Mouse (Mus musculus): ENCODE data around the gene Gdf1. TPM values are rescaled to one million over a fixed set of nuclear protein-coding genes. Genes with fewer than 3 reads are reported as not detected.
A peak's percentile ranks its signal among the peaks of the same experiment; 100 is the strongest.

The Gdf1 gene
- total and polyA plus RNA-seq, 2 experiments from 2014 or later: 5.3 to 6.0 TPM

DNA sequence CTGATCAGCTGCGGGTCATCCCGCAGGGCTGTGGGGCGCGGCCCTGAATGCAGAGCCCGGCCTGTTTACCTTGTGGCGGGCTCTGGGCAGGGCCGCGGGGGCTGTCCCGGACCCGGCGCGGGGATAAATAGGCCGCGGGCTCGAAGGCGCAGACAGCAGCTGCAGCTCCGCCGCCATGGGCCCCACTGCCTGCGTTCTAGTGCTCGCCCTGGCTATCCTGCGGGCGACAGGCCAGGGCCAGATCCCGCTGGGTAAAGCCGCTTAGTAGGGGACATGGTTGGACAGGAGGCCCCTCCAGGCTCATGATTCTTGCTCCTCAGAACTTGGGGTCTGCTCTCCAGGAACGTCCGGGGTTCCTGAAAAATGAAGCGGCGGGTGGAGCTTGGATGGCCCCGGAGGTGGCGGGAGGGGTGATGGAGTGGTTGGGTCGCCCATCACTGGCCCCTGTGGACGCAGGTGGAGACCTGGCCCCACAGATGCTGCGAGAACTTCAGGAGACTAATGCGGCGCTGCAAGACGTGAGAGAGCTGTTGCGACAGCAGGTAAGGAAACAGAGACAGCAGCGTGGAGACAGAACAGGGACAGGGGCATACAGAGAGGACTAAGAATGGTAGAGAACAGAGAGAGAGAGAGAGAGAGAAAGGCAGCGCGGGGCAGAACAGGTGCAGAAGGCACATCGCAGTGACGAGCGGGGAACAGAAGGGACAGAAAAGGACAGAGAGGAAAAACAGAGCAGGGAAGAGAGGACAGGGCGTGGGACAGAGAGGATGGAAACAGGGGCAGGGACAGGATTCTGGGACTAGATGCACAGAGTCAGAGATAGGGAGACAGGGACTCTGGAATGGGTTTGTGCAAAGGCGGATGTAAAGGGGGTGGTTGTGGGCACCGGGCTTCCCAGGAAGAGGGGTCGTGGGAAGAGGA is 44.0 kb downstream of the Gdf1 start, which contains the start of gene Comp:
TSS of gene Comp (plus strand) at position 162 of the 921 bp plus-strand sequence.
- Histone ChIP-seq H3K4me1 (ENCODE audit: insufficient read depth, low read length) (no peaks in the 10 kb centered on the region), H3K9ac (replicated peaks; ENCODE audit: low read length) (no peak within 1 kb of the TSS), H3K4me3 (ENCODE audit: low read length) (peak within 1 kb of the TSS; percentile 17), H3K36me3 (ENCODE audit: insufficient read depth, low read length) (no peaks in the 10 kb centered on the region), H3K27ac (no peak within 1 kb of the TSS), H3K27me3 (ENCODE audit: insufficient read depth, low read length) (peaks cover 58% of the 10 kb centered on the region), H3K9me3 (ENCODE audit: low read length) (no peaks in the 10 kb centered on the region), H3K4me2 (ENCODE audit: low read depth, low read length) (peak within 1 kb of the TSS; percentile 33)
- DNase-seq (ENCODE audit: low spot score): no peak
- no peak for TF ChIP-seq CTCF (IDR thresholded peaks at IDR 0.05; ENCODE audit: low read depth)
- WGBS: 3% methylated on average over 47 of the region's 47 CpGs
- no peak for ATAC-seq

DNA sequence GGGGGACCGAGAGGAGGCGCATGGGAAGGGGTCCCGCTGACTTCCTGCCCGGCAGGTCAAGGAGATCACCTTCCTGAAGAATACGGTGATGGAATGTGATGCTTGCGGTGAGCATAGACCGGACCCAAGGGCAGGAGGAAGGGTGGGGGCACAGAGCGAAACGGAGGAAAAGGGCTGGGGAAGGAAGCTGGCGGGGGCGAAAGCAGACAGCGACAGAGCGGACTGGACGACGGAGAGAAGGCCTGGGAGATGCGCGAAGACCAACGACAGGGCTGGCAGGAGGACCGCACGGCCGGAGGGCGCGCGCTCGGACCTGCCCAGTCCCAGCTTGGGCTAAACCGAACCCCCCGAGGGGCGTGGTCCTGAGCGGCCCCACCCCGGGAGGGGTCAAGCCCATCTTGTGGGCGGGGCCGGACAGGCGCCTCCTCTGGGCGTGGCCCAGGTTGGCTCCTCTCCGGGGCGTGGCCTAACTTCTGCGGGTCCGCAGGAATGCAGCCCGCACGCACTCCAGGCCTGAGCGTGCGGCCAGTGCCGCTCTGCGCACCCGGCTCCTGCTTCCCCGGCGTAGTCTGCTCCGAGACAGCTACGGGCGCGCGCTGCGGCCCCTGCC is 44.8 kb downstream of the Gdf1 start:
- 2% methylated on average over 41 of the region's 53 CpGs for whole genome bisulfite sequencing
- Histone ChIP-seq H3K36me3 (ENCODE audit: insufficient read depth, low read length) (no peaks in the 10 kb centered on the region), H3K4me2 (ENCODE audit: low read depth, low read length) (peak overlapping the region; percentile 33), H3K9ac (replicated peaks; ENCODE audit: low read length) (no peak overlapping the region), H3K4me3 (ENCODE audit: low read length) (peak overlapping the region; percentile 17), H3K4me1 (ENCODE audit: insufficient read depth, low read length) (no peaks in the 10 kb centered on the region), H3K9me3 (ENCODE audit: low read length) (no peaks in the 10 kb centered on the region), H3K27ac (no peak overlapping the region), H3K27me3 (ENCODE audit: insufficient read depth, low read length) (peaks cover 63% of the 10 kb centered on the region)
- peak; percentile 58 for ATAC-seq
- DNase-seq (ENCODE audit: low spot score): peak; percentile 50
- no peak for TF ChIP-seq CTCF (IDR thresholded peaks at IDR 0.05; ENCODE audit: low read depth)

DNA sequence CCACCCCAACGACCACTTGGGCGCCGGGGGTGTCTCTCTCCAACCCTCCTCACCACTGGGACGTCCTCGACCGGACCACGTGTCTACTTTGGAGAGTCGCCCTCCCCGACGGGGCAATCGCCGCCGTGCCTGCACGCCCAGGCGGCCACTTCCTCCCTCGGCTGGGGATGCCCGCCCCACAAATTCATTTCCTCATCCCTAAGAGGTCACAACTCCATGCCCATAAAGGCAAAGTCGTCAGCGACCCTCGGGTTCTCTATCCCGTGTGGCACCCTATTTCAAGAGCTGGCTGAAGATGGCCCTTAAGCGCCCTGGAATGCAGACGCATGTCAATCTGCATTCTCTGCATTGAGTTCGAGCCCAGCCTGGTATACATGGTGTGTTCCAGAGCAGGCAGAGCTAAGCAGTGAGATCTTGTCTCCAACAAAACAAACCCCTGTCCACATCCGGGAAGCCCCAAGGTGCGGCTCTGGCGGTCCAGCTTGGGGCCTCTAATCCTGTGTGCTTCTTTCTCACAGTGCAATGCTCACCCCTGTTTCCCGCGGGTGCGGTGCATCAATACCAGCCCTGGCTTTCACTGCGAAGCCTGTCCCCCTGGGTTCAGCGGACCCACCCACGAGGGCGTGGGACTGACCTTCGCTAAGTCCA is 45.7 kb downstream of the Gdf1 start:
- H3K36me3 ChIP-seq (ENCODE audit: insufficient read depth, low read length): no peaks in the 10 kb centered on the region
- H3K9ac ChIP-seq (replicated peaks; ENCODE audit: low read length): no peak overlapping the region
- no peaks in the 10 kb centered on the region for H3K9me3 ChIP-seq (ENCODE audit: low read length)
- ATAC-seq (no peak), DNase-seq (ENCODE audit: low spot score) (no peak)
- H3K27me3 ChIP-seq (ENCODE audit: insufficient read depth, low read length): peaks cover 63% of the 10 kb centered on the region
- no peaks in the 10 kb centered on the region for H3K4me1 ChIP-seq (ENCODE audit: insufficient read depth, low read length)
- H3K4me3 ChIP-seq (ENCODE audit: low read length): 0 out of 2 replicates have a peak overlapping the region, but pooled peaks have one; percentile 17
- H3K27ac ChIP-seq: no peak overlapping the region
- WGBS: 7% methylated on average over 35 of the region's 35 CpGs
- TF ChIP-seq CTCF (IDR thresholded peaks at IDR 0.05; ENCODE audit: low read depth): no peak
- H3K4me2 ChIP-seq (ENCODE audit: low read depth, low read length): no peak overlapping the region

DNA sequence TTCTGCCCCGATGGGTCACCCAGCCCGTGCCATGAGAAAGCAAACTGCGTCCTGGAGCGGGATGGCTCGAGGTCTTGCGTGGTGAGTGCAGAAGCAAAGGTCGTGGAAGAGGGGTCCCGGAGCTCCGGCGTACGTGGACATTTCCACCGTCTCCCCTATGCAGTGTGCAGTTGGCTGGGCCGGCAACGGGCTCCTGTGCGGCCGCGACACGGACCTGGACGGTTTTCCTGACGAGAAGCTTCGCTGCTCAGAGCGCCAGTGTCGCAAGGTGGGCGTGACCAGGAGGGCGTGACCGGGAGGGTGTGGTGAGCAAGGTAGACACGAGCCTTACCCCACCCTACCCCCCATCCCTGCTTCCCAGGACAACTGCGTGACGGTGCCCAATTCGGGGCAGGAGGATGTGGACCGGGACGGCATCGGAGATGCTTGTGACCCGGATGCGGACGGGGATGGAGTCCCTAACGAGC is 46.7 kb downstream of the Gdf1 start:
- 6% methylated on average over 37 of the region's 37 CpGs for WGBS
- H3K4me2 ChIP-seq (ENCODE audit: low read depth, low read length): no peak overlapping the region
- no peak overlapping the region for H3K27ac ChIP-seq
- H3K27me3 ChIP-seq (ENCODE audit: insufficient read depth, low read length): peaks cover 63% of the 10 kb centered on the region
- DNase-seq (ENCODE audit: low spot score) (no peak), ATAC-seq (no peak)
- TF ChIP-seq CTCF (IDR thresholded peaks at IDR 0.05; ENCODE audit: low read depth): no peak
- no peaks in the 10 kb centered on the region for H3K36me3 ChIP-seq (ENCODE audit: insufficient read depth, low read length)
- no peaks in the 10 kb centered on the region for H3K9me3 ChIP-seq (ENCODE audit: low read length)
- no peaks in the 10 kb centered on the region for H3K4me1 ChIP-seq (ENCODE audit: insufficient read depth, low read length)
- no peak overlapping the region for H3K9ac ChIP-seq (replicated peaks; ENCODE audit: low read length)
- H3K4me3 ChIP-seq (ENCODE audit: low read length): no peak overlapping the region

DNA sequence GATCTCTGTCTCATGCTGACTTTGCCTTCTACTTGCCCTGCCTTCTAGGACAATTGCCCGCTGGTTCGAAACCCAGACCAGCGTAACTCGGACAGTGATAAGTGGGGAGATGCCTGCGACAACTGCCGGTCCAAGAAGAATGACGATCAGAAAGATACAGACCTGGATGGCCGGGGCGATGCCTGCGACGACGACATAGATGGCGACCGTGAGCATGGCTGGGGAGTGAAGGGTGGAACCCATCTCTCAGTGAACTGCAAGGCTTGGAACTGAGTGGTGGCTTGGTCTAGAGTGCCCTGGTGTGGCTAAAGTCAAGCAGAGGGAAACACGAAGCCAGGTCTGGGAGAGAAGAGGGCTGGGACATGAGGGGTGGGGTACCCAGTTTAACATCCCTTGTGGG is 47.4 kb downstream of the Gdf1 start:
- Histone ChIP-seq H3K4me3 (ENCODE audit: low read length) (no peak overlapping the region), H3K4me2 (ENCODE audit: low read depth, low read length) (no peak overlapping the region), H3K27me3 (ENCODE audit: insufficient read depth, low read length) (peaks cover 58% of the 10 kb centered on the region), H3K9me3 (ENCODE audit: low read length) (no peaks in the 10 kb centered on the region), H3K36me3 (ENCODE audit: insufficient read depth, low read length) (no peaks in the 10 kb centered on the region), H3K27ac (no peak overlapping the region), H3K9ac (replicated peaks; ENCODE audit: low read length) (no peak overlapping the region), H3K4me1 (ENCODE audit: insufficient read depth, low read length) (no peaks in the 10 kb centered on the region)
- ATAC-seq: no peak
- WGBS: 16% methylated on average over 15 of the region's 15 CpGs
- DNase-seq (ENCODE audit: low spot score): no peak
- peak; percentile 44 for TF ChIP-seq CTCF (IDR thresholded peaks at IDR 0.05; ENCODE audit: low read depth)

DNA sequence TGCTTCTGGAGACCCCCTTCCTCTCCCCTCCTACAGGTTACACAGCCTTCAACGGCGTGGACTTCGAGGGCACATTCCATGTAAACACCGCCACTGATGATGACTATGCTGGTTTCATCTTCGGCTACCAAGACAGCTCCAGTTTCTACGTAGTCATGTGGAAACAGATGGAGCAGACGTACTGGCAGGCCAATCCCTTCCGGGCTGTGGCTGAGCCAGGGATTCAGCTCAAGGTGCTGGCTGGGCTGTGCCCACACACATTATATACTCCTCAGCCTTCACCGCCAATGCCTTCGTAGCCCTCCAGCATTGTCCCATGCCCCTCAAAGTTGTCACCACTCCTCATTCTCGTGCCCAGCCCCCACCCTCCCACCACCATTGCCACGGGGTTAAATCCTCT is 50.5 kb downstream of the Gdf1 start:
- Histone ChIP-seq H3K4me2 (ENCODE audit: low read depth, low read length) (no peak overlapping the region), H3K4me1 (ENCODE audit: insufficient read depth, low read length) (no peaks in the 10 kb centered on the region), H3K27ac (no peak overlapping the region), H3K9me3 (ENCODE audit: low read length) (no peaks in the 10 kb centered on the region), H3K4me3 (ENCODE audit: low read length) (no peak overlapping the region), H3K9ac (replicated peaks; ENCODE audit: low read length) (no peak overlapping the region), H3K27me3 (ENCODE audit: insufficient read depth, low read length) (peaks cover 34% of the 10 kb centered on the region), H3K36me3 (ENCODE audit: insufficient read depth, low read length) (peaks cover 6% of the 10 kb centered on the region; the same call in 1 of the 2 replicates)
- DNase-seq (ENCODE audit: low spot score) (no peak), ATAC-seq (no peak)
- TF ChIP-seq CTCF (IDR thresholded peaks at IDR 0.05; ENCODE audit: low read depth): no peak
- 85% methylated on average over 12 of the region's 12 CpGs for WGBS

Other genes starting within 250 kb of the Gdf1 start
- 2.0 and 4.5 TPM in 2 replicates for gene Hapln4, start 246.4 kb upstream of the Gdf1 start, total RNA-seq (2014; rRNA removed)
- gene Hapln4, start 246.4 kb upstream of the Gdf1 start, polyA plus RNA-seq (2015; fragmentation: Nextera tagmentation; extraction: Ambion mirVana): 2.5 and 2.9 TPM in 2 replicates
- 429 and 473 TPM in 2 replicates for gene Ncan, start 208.9 kb upstream of the Gdf1 start, total RNA-seq (2014; rRNA removed)
- 155 and 183 TPM in 2 replicates for gene Ncan, start 208.9 kb upstream of the Gdf1 start, polyA plus RNA-seq (2015; fragmentation: Nextera tagmentation; extraction: Ambion mirVana)
- 6.1 and 9.4 TPM in 2 replicates for gene Nr2c2ap, start 198.5 kb upstream of the Gdf1 start, total RNA-seq (2014; rRNA removed)
- gene Nr2c2ap, start 198.5 kb upstream of the Gdf1 start, polyA plus RNA-seq (2015; fragmentation: Nextera tagmentation; extraction: Ambion mirVana): 48.5 and 50.2 TPM in 2 replicates
- gene Rfxank, start 190.7 kb upstream of the Gdf1 start, total RNA-seq (2014; rRNA removed): 13.8 and 20.5 TPM in 2 replicates
- gene Rfxank, start 190.7 kb upstream of the Gdf1 start, polyA plus RNA-seq (2015; fragmentation: Nextera tagmentation; extraction: Ambion mirVana): 8.4 and 9.7 TPM in 2 replicates
- 71.4 and 74.0 TPM in 2 replicates for gene Borcs8, start 190.3 kb upstream of the Gdf1 start, total RNA-seq (2014; rRNA removed)
- gene Borcs8, start 190.3 kb upstream of the Gdf1 start, polyA plus RNA-seq (2015; fragmentation: Nextera tagmentation; extraction: Ambion mirVana): 47.5 and 55.0 TPM in 2 replicates
- 0.40 and 0.52 TPM in 2 replicates for gene Mef2b, start 190.1 kb upstream of the Gdf1 start, total RNA-seq (2014; rRNA removed)
- gene Mef2b, start 190.1 kb upstream of the Gdf1 start, polyA plus RNA-seq (2015; fragmentation: Nextera tagmentation; extraction: Ambion mirVana): 0.90 and 1.1 TPM in 2 replicates
- gene Tmem161a, start 157.5 kb upstream of the Gdf1 start, total RNA-seq (2014; rRNA removed): 53.7 and 72.4 TPM in 2 replicates
- gene Tmem161a, start 157.5 kb upstream of the Gdf1 start, polyA plus RNA-seq (2015; fragmentation: Nextera tagmentation; extraction: Ambion mirVana): 45.2 and 46.4 TPM in 2 replicates
- gene Slc25a42, start 117.5 kb upstream of the Gdf1 start, total RNA-seq (2014; rRNA removed): 12.0 and 17.1 TPM in 2 replicates
- gene Slc25a42, start 117.5 kb upstream of the Gdf1 start, polyA plus RNA-seq (2015; fragmentation: Nextera tagmentation; extraction: Ambion mirVana): 8.2 and 8.3 TPM in 2 replicates
- gene Sugp2, start 95.6 kb upstream of the Gdf1 start, total RNA-seq (2014; rRNA removed): 123 and 128 TPM in 2 replicates
- gene Sugp2, start 95.6 kb upstream of the Gdf1 start, polyA plus RNA-seq (2015; fragmentation: Nextera tagmentation; extraction: Ambion mirVana): 56.7 and 61.4 TPM in 2 replicates
- 108 TPM in 2 replicates for gene Armc6, start 95.4 kb upstream of the Gdf1 start, total RNA-seq (2014; rRNA removed)
- 96.4 and 102 TPM in 2 replicates for gene Armc6, start 95.4 kb upstream of the Gdf1 start, polyA plus RNA-seq (2015; fragmentation: Nextera tagmentation; extraction: Ambion mirVana)
- 40.3 and 42.3 TPM in 2 replicates for gene Homer3, start 47.0 kb upstream of the Gdf1 start, total RNA-seq (2014; rRNA removed)
- 20.4 and 21.2 TPM in 2 replicates for gene Homer3, start 47.0 kb upstream of the Gdf1 start, polyA plus RNA-seq (2015; fragmentation: Nextera tagmentation; extraction: Ambion mirVana)
- 36.4 and 53.8 TPM in 2 replicates for gene Ddx49, start 27.3 kb upstream of the Gdf1 start, total RNA-seq (2014; rRNA removed)
- gene Ddx49, start 27.3 kb upstream of the Gdf1 start, polyA plus RNA-seq (2015; fragmentation: Nextera tagmentation; extraction: Ambion mirVana): 40.4 and 47.5 TPM in 2 replicates
- 126 and 159 TPM in 2 replicates for gene Cope, start 27.3 kb upstream of the Gdf1 start, total RNA-seq (2014; rRNA removed)
- gene Cope, start 27.3 kb upstream of the Gdf1 start, polyA plus RNA-seq (2015; fragmentation: Nextera tagmentation; extraction: Ambion mirVana): 286 and 291 TPM in 2 replicates
- 92.5 and 101 TPM in 2 replicates for gene Cers1, start 14.0 kb upstream of the Gdf1 start, total RNA-seq (2014; rRNA removed)
- gene Cers1, start 14.0 kb upstream of the Gdf1 start, polyA plus RNA-seq (2015; fragmentation: Nextera tagmentation; extraction: Ambion mirVana): 43.4 and 45.5 TPM in 2 replicates
- 40.4 and 48.4 TPM in 2 replicates for gene Upf1, start 23.5 kb downstream of the Gdf1 start, total RNA-seq (2014; rRNA removed)
- 8.6 and 10.3 TPM in 2 replicates for gene Upf1, start 23.5 kb downstream of the Gdf1 start, polyA plus RNA-seq (2015; fragmentation: Nextera tagmentation; extraction: Ambion mirVana)
- 0.21 and 0.29 TPM in 2 replicates for gene Comp, start 43.7 kb downstream of the Gdf1 start, total RNA-seq (2014; rRNA removed)
- 0.25 and 0.33 TPM in 2 replicates for gene Comp, start 43.7 kb downstream of the Gdf1 start, polyA plus RNA-seq (2015; fragmentation: Nextera tagmentation; extraction: Ambion mirVana)
- gene Crtc1, start 109.8 kb downstream of the Gdf1 start, total RNA-seq (2014; rRNA removed): 51.8 and 54.0 TPM in 2 replicates
- gene Crtc1, start 109.8 kb downstream of the Gdf1 start, polyA plus RNA-seq (2015; fragmentation: Nextera tagmentation; extraction: Ambion mirVana): 31.5 and 39.3 TPM in 2 replicates
- gene Klhl26, start 147.2 kb downstream of the Gdf1 start, total RNA-seq (2014; rRNA removed): 61.8 and 65.4 TPM in 2 replicates
- 33.6 and 35.8 TPM in 2 replicates for gene Klhl26, start 147.2 kb downstream of the Gdf1 start, polyA plus RNA-seq (2015; fragmentation: Nextera tagmentation; extraction: Ambion mirVana)
- 196 and 198 TPM in 2 replicates for gene Tmem59l, start 157.5 kb downstream of the Gdf1 start, total RNA-seq (2014; rRNA removed)
- gene Tmem59l, start 157.5 kb downstream of the Gdf1 start, polyA plus RNA-seq (2015; fragmentation: Nextera tagmentation; extraction: Ambion mirVana): 191 and 205 TPM in 2 replicates
- 6.5 and 26.7 TPM in 2 replicates for gene Crlf1, start 163.3 kb downstream of the Gdf1 start, total RNA-seq (2014; rRNA removed)
- 16.3 and 17.3 TPM in 2 replicates for gene Crlf1, start 163.3 kb downstream of the Gdf1 start, polyA plus RNA-seq (2015; fragmentation: Nextera tagmentation; extraction: Ambion mirVana)
- gene Rex1bd, start 176.9 kb downstream of the Gdf1 start, total RNA-seq (2014; rRNA removed): 140 TPM in 2 replicates
- 188 and 190 TPM in 2 replicates for gene Rex1bd, start 176.9 kb downstream of the Gdf1 start, polyA plus RNA-seq (2015; fragmentation: Nextera tagmentation; extraction: Ambion mirVana)
- 510 and 535 TPM in 2 replicates for gene Uba52, start 181.0 kb downstream of the Gdf1 start, total RNA-seq (2014; rRNA removed)
- gene Uba52, start 181.0 kb downstream of the Gdf1 start, polyA plus RNA-seq (2015; fragmentation: Nextera tagmentation; extraction: Ambion mirVana): 717 and 784 TPM in 2 replicates
- gene Fkbp8, start 197.9 kb downstream of the Gdf1 start, total RNA-seq (2014; rRNA removed): 532 and 593 TPM in 2 replicates
- gene Fkbp8, start 197.9 kb downstream of the Gdf1 start, polyA plus RNA-seq (2015; fragmentation: Nextera tagmentation; extraction: Ambion mirVana): 343 and 360 TPM in 2 replicates
- 48.7 and 56.8 TPM in 2 replicates for gene Kxd1, start 198.1 kb downstream of the Gdf1 start, total RNA-seq (2014; rRNA removed)
- 53.8 and 56.6 TPM in 2 replicates for gene Kxd1, start 198.1 kb downstream of the Gdf1 start, polyA plus RNA-seq (2015; fragmentation: Nextera tagmentation; extraction: Ambion mirVana)
- gene Ell, start 209.6 kb downstream of the Gdf1 start, total RNA-seq (2014; rRNA removed): 15.6 and 16.7 TPM in 2 replicates
- gene Ell, start 209.6 kb downstream of the Gdf1 start, polyA plus RNA-seq (2015; fragmentation: Nextera tagmentation; extraction: Ambion mirVana): 10.0 and 10.8 TPM in 2 replicates

All from hindbrain, postnatal 0 days (tissue).